Mouse (Mus musculus): ENCODE results near the gene Dglucy.

- no peak for TF ChIP-seq CTCF (IDR thresholded peaks at IDR 0.05; ENCODE audit: borderline replicate concordance, insufficient read depth, low read depth, low read length)
- TF ChIP-seq POLR2A (IDR thresholded peaks at IDR 0.05; ENCODE audit: borderline replicate concordance, insufficient read depth, low read length), result no peak
These were observed 96.7 kb downstream of the Dglucy start for GRCm38 (mm10) chr12:100875553-100875952.

Measured in cerebellum, adult 2 months (tissue).